Mouse (Mus musculus) spleen, adult 12 weeks (tissue): ENCODE data around the gene Ctc1.
"Not testable (repeated sequence)": the region's sequence is repeated elsewhere in the genome, so short reads cannot be mapped to it uniquely, and the experiment has no call there.

Source experiments
- DNase-seq: peaks from one replicate; pipeline ENCODE4 v3.0.0; 2022; ENCODE audit warnings: low spot score

Ctc1 gene

GRCm38 (mm10) chr11:69015644-69016441 is at the start of gene Ctc1:
TSS of gene Ctc1 (plus strand) at chr11:69015911.
- peak; percentile 88 for DNase-seq

GRCm38 (mm10) chr11:68966554-68966953 is 49.2 kb upstream of the Ctc1 start:
- no peak for DNase-seq

- DNase-seq: peak; percentile 85
These were observed 48.1 kb upstream of the Ctc1 start, which contains the start of gene Slc25a35 for GRCm38 (mm10) chr11:68967337-68968282. TSS of gene Slc25a35 (plus strand) at chr11:68968131.

GRCm38 (mm10) chr11:68968752-68969151 is 47.0 kb upstream of the Ctc1 start:
- DNase-seq: no peak

- DNase-seq: no peak
These were observed 45.5 kb upstream of the Ctc1 start for GRCm38 (mm10) chr11:68970232-68970631.

- DNase-seq: peak; percentile 67
These were observed 42.3 kb upstream of the Ctc1 start for GRCm38 (mm10) chr11:68973250-68974058.

GRCm38 (mm10) chr11:68974059-68974450 is 41.7 kb upstream of the Ctc1 start:
- no peak for DNase-seq

- DNase-seq: no peak
These were observed 40.6 kb upstream of the Ctc1 start, which contains the start of gene Rangrf for GRCm38 (mm10) chr11:68975085-68975484. TSS of gene Rangrf (minus strand) at chr11:68975185.

GRCm38 (mm10) chr11:68975601-68976000 is 40.1 kb upstream of the Ctc1 start:
- DNase-seq: no peak

- DNase-seq: no peak
These were observed 36.4 kb upstream of the Ctc1 start for GRCm38 (mm10) chr11:68979320-68979733.

- no peak for DNase-seq
These were observed 34.8 kb upstream of the Ctc1 start for GRCm38 (mm10) chr11:68980919-68981318.

GRCm38 (mm10) chr11:68982639-68983369 is 32.9 kb upstream of the Ctc1 start:
- DNase-seq: peak; percentile 53

- no peak for DNase-seq
These were observed 28.3 kb upstream of the Ctc1 start for GRCm38 (mm10) chr11:68987365-68987882.

GRCm38 (mm10) chr11:68988341-68988740 is 27.4 kb upstream of the Ctc1 start:
- no peak for DNase-seq

GRCm38 (mm10) chr11:68993122-68993521 is 22.6 kb upstream of the Ctc1 start:
- no peak for DNase-seq

GRCm38 (mm10) chr11:68994377-68994776 is 21.3 kb upstream of the Ctc1 start:
- no peak for DNase-seq

- no peak for DNase-seq
These were observed 18.6 kb upstream of the Ctc1 start for GRCm38 (mm10) chr11:68997080-68997479.

- DNase-seq: not testable (repeated sequence)
These were observed 12.9 kb upstream of the Ctc1 start for GRCm38 (mm10) chr11:69002782-69003181.

GRCm38 (mm10) chr11:69003592-69003991 is 12.1 kb upstream of the Ctc1 start:
- DNase-seq: no peak

GRCm38 (mm10) chr11:69005193-69005592 is 10.5 kb upstream of the Ctc1 start:
- DNase-seq: no peak

GRCm38 (mm10) chr11:69006575-69006974 is 9.1 kb upstream of the Ctc1 start:
- DNase-seq: not testable (repeated sequence)
